Mouse (Mus musculus): ENCODE data around the gene Stk39.

Stk39 gene

GRCm38 (mm10) chr2:68437216-68437615, 34.9 kb downstream of the Stk39 start:
- Histone ChIP-seq H3K36me3 (ENCODE audit: control insufficient read depth, insufficient read depth, low read length, poor library complexity, severe bottlenecking) (no peaks in the 10 kb centered on the region), H3K27me3 (ENCODE audit: control insufficient read depth, insufficient read depth, low read length, poor library complexity, severe bottlenecking) (no peaks in the 10 kb centered on the region)
- no peak for DNase-seq (ENCODE audit: low read depth, low spot score)

DNA sequence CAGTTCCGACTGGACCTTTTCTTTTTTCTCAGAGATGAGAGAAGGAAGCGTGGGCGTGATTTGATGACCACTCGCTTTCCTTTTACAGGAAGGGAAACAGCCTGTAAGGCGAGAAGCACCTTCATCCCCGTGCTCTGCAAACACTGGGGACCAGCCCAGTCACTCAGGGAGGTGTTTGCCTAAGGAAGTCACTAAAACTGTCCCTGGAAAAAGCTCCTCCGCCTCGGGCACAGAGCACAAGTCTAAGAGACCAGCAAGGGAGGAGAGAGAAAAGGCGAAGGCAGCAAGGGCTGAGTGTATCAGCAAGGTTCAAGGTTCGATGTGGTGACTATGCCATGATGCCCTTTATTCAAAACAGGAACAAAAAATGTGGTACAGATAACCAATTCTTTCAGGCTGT, 35.8 kb downstream of the Stk39 start:
- Histone ChIP-seq H3K36me3 (ENCODE audit: control insufficient read depth, insufficient read depth, low read length, poor library complexity, severe bottlenecking) (no peaks in the 10 kb centered on the region), H3K27me3 (ENCODE audit: control insufficient read depth, insufficient read depth, low read length, poor library complexity, severe bottlenecking) (no peaks in the 10 kb centered on the region)
- no peak for DNase-seq (ENCODE audit: low read depth, low spot score)

GRCm38 (mm10) chr2:68435494-68436255, 36.4 kb downstream of the Stk39 start:
- no peak for DNase-seq (ENCODE audit: low read depth, low spot score)
- no peaks in the 10 kb centered on the region for H3K36me3 ChIP-seq (ENCODE audit: control insufficient read depth, insufficient read depth, low read length, poor library complexity, severe bottlenecking)
- H3K27me3 ChIP-seq (ENCODE audit: control insufficient read depth, insufficient read depth, low read length, poor library complexity, severe bottlenecking): no peaks in the 10 kb centered on the region

DNA sequence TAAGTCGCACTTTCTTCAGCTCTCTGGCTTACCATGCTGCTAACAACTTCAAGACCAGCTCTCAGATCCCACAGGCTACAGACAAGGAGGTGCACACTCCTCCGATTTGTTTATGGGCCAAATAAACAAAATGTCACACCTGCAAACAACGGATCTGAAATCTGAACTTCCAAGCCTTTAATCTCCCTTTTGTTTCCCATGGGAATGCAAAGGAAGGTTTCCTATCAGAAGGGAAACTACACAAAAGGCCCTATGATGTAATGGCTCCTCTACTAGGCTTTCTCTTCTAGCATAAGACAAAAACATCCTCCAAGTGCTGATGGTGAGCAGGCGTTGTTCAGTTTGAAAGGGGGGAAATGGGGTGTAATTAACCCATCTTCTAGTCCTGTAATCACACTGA, 37.1 kb downstream of the Stk39 start:
- DNase-seq (ENCODE audit: low read depth, low spot score): no peak
- H3K27me3 ChIP-seq (ENCODE audit: control insufficient read depth, insufficient read depth, low read length, poor library complexity, severe bottlenecking): no peaks in the 10 kb centered on the region
- no peaks in the 10 kb centered on the region for H3K36me3 ChIP-seq (ENCODE audit: control insufficient read depth, insufficient read depth, low read length, poor library complexity, severe bottlenecking)

DNA sequence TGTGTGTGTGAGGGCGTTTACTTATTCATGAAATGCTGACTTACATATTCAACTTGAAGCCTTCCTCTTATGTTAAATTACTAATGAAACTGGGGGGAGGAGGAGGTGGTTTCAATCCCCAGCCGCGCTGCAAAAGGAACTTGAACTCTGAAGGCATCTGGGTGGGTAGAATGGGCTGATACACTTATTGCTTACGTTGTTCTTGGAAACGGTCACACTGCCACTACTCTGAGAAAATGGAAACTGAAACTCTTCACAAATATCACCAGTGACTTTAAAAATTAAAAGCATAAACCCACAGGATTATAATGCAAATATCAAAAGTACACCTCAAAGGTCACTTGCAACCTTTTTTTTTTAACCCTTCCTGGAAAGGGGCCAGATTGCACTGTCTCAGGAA, 37.5 kb downstream of the Stk39 start:
- peak; percentile 5 for DNase-seq (ENCODE audit: low read depth, low spot score)

DNA sequence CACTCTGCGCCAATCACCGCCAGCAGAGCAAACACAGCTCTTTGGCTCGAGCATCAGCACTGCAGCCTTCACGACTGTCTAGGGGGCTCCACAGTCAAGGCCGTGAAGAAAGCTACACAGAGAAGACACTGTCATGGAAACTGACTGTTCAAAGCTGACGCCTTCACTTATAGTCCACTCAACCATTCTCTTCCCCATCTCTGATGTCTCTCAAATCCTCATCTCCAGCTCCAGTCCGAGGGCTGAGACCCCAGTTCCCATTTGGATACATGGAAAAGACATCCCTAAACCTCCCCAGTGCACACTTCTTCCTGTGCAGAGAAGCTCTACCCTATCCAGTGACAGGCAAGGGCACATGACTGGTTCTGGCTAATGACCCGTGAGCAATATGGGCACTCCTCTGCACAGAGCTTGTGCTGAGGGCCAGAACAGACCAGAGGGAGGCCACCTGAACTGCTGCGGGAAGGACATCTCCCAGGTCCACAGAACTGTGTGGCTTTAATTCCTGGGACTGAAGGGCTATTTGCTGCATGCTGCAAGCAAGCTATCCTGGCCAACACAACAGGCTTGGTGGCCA, 38.2 kb downstream of the Stk39 start:
- no peak for DNase-seq (ENCODE audit: low read depth, low spot score)
- Histone ChIP-seq H3K27me3 (ENCODE audit: control insufficient read depth, insufficient read depth, low read length, poor library complexity, severe bottlenecking) (no peaks in the 10 kb centered on the region), H3K36me3 (ENCODE audit: control insufficient read depth, insufficient read depth, low read length, poor library complexity, severe bottlenecking) (no peaks in the 10 kb centered on the region)

More for the DNA sequence above, 37.5 kb downstream of the Stk39 start:
- no peaks in the 10 kb centered on the region for H3K36me3 ChIP-seq (ENCODE audit: control insufficient read depth, insufficient read depth, low read length, poor library complexity, severe bottlenecking)
- H3K27me3 ChIP-seq (ENCODE audit: control insufficient read depth, insufficient read depth, low read length, poor library complexity, severe bottlenecking): no peaks in the 10 kb centered on the region

GRCm38 (mm10) chr2:68432834-68433233, 39.2 kb downstream of the Stk39 start:
- Histone ChIP-seq H3K36me3 (ENCODE audit: control insufficient read depth, insufficient read depth, low read length, poor library complexity, severe bottlenecking) (no peaks in the 10 kb centered on the region), H3K27me3 (ENCODE audit: control insufficient read depth, insufficient read depth, low read length, poor library complexity, severe bottlenecking) (no peaks in the 10 kb centered on the region)
- no peak for DNase-seq (ENCODE audit: low read depth, low spot score)

DNA sequence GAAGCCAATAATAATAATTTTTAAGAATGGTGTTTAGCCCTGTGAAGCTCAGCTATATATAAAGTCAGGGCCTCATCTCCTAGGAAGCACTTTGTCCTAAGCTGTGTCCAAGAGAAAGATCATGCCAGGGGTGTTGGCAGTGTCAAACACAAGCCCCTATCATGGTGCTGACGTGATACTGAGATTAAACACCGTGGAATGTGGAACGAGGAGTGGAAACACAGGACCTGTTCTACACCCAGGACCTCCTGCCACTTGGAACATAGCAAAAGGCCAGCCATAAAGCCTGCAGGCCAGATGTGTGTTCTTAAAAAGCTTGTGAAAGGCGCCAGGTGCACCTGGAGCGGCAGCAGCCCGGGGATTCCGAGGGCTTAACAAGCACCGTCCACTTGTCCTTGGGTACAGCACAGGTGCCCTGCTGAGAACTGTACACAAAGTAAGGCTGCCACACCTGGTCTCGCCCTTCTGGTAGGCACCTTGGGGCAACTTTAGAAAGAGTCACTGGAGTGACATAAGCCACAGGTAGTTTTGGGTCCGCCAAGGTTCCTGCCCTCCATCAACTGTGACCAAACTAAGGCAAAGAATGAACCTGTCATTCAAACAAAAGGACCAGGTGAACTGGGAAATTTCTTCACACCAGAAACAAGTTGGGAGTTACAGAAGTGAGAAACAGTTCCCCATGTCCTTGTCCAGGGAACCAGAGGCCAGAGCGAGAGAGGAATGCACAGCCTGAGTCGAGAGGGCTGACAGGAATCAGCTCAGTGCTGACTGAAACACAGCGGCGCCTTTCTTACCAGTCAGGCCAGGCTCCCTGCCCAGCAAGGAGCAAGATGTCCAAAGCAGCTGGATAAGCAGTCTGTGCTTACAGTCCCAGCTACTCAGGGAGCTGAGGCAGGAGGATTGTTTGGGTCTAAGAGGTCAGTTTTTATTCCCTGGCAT, 40.8 kb downstream of the Stk39 start:
- H3K36me3 ChIP-seq (ENCODE audit: control insufficient read depth, insufficient read depth, low read length, poor library complexity, severe bottlenecking): no peaks in the 10 kb centered on the region
- DNase-seq (ENCODE audit: low read depth, low spot score): no peak
- no peaks in the 10 kb centered on the region for H3K27me3 ChIP-seq (ENCODE audit: control insufficient read depth, insufficient read depth, low read length, poor library complexity, severe bottlenecking)

- Histone ChIP-seq H3K36me3 (ENCODE audit: control insufficient read depth, insufficient read depth, low read length, poor library complexity, severe bottlenecking) (no peaks in the 10 kb centered on the region), H3K27me3 (ENCODE audit: control insufficient read depth, insufficient read depth, low read length, poor library complexity, severe bottlenecking) (no peaks in the 10 kb centered on the region)
- no peak for DNase-seq (ENCODE audit: low read depth, low spot score)
These were observed 41.6 kb downstream of the Stk39 start for GRCm38 (mm10) chr2:68430493-68430892.

DNA sequence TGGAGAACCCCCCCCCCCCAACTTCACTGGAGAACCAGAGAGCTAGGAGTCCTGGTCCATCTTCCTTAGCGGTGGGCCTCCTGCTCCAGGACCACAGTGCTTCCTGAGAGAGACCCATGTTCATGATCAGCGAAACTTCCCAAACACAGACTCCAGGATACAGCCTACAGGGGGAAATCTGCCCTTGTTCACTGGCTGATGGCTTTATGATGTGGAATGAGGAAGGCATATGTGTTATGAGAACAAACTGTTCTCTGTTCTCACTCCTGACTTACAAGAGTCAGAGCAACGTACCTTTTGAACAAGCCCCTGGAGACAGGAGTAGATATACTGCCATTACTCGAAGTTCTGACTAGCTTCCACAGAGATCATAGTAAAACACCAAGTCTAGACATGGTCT, 42.6 kb downstream of the Stk39 start:
- H3K27me3 ChIP-seq (ENCODE audit: control insufficient read depth, insufficient read depth, low read length, poor library complexity, severe bottlenecking): no peaks in the 10 kb centered on the region
- H3K36me3 ChIP-seq (ENCODE audit: control insufficient read depth, insufficient read depth, low read length, poor library complexity, severe bottlenecking): no peaks in the 10 kb centered on the region
- DNase-seq (ENCODE audit: low read depth, low spot score): no peak

DNA sequence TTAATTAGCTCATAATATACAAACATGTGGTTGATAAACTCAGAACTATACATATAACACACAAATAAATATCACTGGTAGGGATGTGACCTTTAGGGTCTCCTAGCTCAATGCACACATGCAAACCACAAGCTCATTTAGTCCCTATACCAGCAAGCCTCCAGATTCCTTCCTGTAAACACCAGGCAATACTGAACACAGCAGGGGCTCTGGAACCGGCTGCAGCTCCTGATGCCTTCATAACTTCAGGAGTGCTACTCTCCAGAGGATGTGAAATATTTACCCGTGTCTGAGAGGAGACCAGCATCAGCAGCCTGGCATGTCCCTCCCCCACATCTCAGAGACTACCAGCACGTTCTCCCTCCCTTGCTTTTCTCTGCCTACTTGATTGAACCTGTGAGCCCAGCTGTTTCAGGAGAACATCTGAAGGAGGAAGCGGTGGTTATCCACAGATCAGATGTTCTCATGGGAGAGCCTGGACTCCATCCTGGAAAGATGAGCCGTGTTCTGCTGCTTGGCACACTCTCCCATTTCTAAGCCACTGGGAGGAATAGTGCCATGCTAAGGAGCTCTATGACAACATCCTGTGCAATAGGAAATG, 45.0 kb downstream of the Stk39 start:
- no peaks in the 10 kb centered on the region for H3K36me3 ChIP-seq (ENCODE audit: control insufficient read depth, insufficient read depth, low read length, poor library complexity, severe bottlenecking)
- no peak for DNase-seq (ENCODE audit: low read depth, low spot score)
- no peaks in the 10 kb centered on the region for H3K27me3 ChIP-seq (ENCODE audit: control insufficient read depth, insufficient read depth, low read length, poor library complexity, severe bottlenecking)

DNA sequence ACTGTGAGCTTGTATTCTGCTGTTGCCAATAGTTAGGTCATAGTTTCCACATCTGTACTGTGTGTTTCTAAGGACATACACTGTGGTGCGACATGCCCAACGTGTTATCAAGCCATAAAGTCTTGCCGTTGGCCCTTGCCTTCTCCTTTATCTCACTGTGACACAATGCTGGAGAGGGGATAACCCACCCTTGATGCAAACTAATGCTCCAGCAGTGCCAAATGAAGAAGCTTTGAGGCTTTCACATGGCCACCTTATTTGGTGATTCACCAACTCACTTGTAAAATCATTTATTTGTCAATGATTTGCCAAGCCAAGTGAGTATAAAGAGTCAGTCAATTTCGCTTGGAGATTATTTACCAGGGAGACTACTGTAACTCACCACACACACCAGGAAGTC, 46.0 kb downstream of the Stk39 start:
- Histone ChIP-seq H3K27me3 (ENCODE audit: control insufficient read depth, insufficient read depth, low read length, poor library complexity, severe bottlenecking) (no peaks in the 10 kb centered on the region), H3K36me3 (ENCODE audit: control insufficient read depth, insufficient read depth, low read length, poor library complexity, severe bottlenecking) (no peaks in the 10 kb centered on the region)
- no peak for DNase-seq (ENCODE audit: low read depth, low spot score)

DNA sequence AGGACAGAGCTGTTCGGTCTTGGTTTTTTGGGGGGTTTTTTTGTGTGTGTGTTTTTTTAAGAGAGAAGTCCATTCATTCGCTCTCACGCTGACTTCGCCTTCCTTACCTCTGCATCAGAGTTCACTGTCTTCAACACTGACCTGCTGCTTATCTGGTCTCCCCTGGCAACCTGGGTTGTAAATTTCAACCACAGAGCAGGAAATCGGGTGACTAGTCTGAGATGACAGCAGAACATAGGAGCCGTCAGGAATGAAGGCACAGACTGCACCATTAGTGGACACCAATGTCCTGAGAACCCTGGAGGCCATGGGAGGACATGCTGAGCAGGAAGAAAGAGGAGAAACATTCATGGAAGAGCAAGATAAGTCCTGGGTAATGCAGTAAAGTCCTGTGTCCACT, 51.1 kb downstream of the Stk39 start:
- H3K36me3 ChIP-seq (ENCODE audit: control insufficient read depth, insufficient read depth, low read length, poor library complexity, severe bottlenecking): no peaks in the 10 kb centered on the region
- no peaks in the 10 kb centered on the region for H3K27me3 ChIP-seq (ENCODE audit: control insufficient read depth, insufficient read depth, low read length, poor library complexity, severe bottlenecking)
- DNase-seq (ENCODE audit: low read depth, low spot score): no peak

DNA sequence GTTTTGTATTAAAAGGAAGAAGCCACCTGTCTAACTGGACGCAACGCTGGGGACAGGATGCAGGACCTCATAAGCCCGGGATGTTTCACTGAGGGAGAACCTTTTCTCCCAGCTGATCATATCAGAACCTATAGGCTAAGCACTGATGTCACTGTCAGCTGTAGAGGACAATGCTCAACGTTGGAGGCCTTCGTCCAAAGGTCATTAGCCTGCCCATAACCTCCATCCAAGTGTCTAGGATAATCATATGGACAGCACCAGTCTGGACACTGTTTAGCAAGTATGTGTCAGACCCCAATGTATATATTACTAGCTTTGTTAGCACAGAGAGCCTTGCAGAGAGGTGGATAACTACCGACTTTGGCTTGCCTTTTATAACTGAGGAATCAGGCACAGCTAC, 51.8 kb downstream of the Stk39 start:
- H3K36me3 ChIP-seq (ENCODE audit: control insufficient read depth, insufficient read depth, low read length, poor library complexity, severe bottlenecking): no peaks in the 10 kb centered on the region
- DNase-seq (ENCODE audit: low read depth, low spot score): no peak
- no peaks in the 10 kb centered on the region for H3K27me3 ChIP-seq (ENCODE audit: control insufficient read depth, insufficient read depth, low read length, poor library complexity, severe bottlenecking)

DNA sequence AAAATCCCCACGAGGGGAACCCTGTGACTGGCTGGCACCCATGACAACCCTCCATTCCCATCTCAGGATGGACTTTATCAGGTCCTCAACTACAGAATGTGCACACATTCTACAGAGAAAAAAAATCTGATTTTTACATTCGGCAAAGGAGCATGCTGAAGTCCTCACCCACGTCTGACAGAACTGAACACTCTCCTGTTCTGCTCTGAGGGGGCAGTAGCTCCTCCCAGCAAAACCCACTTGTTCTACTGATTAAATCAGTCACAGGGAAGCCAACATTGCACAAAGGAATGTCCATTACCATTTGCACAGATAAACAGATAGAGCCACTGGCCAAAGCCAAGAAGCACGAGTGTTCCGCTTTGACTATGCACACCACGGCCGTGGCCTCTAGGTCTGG, 52.3 kb downstream of the Stk39 start:
- DNase-seq (ENCODE audit: low read depth, low spot score): no peak
- H3K27me3 ChIP-seq (ENCODE audit: control insufficient read depth, insufficient read depth, low read length, poor library complexity, severe bottlenecking): no peaks in the 10 kb centered on the region
- no peaks in the 10 kb centered on the region for H3K36me3 ChIP-seq (ENCODE audit: control insufficient read depth, insufficient read depth, low read length, poor library complexity, severe bottlenecking)

Measured in splenic B cell, adult 2 months (primary cell).